Mouse (Mus musculus) layer of hippocampus, adult 11-12 months (tissue): Measurements from ENCODE around the gene Mtx1.
"Not testable (repeated sequence)": the region's sequence is repeated elsewhere in the genome, so short reads cannot be mapped to it uniquely, and the experiment has no call there.

Experiments
- DNase-seq: peaks from one replicate; pipeline ENCODE4 v3.0.0; 2022; ENCODE audit warnings: low spot score

Mtx1 gene

GRCm38 (mm10) chr3:89242331-89242895 lies 15.5 kb upstream of the Mtx1 start:
- peak; percentile 59 for DNase-seq

GRCm38 (mm10) chr3:89238494-89238893 lies 11.6 kb upstream of the Mtx1 start:
- no peak for DNase-seq

GRCm38 (mm10) chr3:89237682-89238081 lies 10.8 kb upstream of the Mtx1 start:
- no peak for DNase-seq

GRCm38 (mm10) chr3:89236516-89236915 lies 9.6 kb upstream of the Mtx1 start:
- DNase-seq = no peak

GRCm38 (mm10) chr3:89233562-89234110 lies 6.7 kb upstream of the Mtx1 start:
- peak; percentile 39 for DNase-seq

- no peak for DNase-seq
Observed at GRCm38 (mm10) chr3:89232614-89233013, 5.7 kb upstream of the Mtx1 start.

- DNase-seq = no peak
Observed at GRCm38 (mm10) chr3:89231772-89232275, 4.9 kb upstream of the Mtx1 start.

- no peak for DNase-seq
Observed at GRCm38 (mm10) chr3:89231345-89231744, 4.5 kb upstream of the Mtx1 start.

- no peak for DNase-seq
Observed at GRCm38 (mm10) chr3:89230561-89230960, 3.7 kb upstream of the Mtx1 start.

- DNase-seq = no peak
Observed at GRCm38 (mm10) chr3:89229276-89229675, 2.4 kb upstream of the Mtx1 start.

- DNase-seq = peak; percentile 14
Observed at GRCm38 (mm10) chr3:89228836-89229235, 1.9 kb upstream of the Mtx1 start, which contains the start of gene Muc1. TSS of gene Muc1 (plus strand) at chr3:89229057.

- DNase-seq = peak; percentile 87
Observed at GRCm38 (mm10) chr3:89228180-89228549, 1.3 kb upstream of the Mtx1 start.

- peak; percentile 92 for DNase-seq
Observed at GRCm38 (mm10) chr3:89227307-89228179, 655 bp upstream of the Mtx1 start.

- DNase-seq = peak; percentile 19
Observed at GRCm38 (mm10) chr3:89226361-89226760, 527 bp downstream of the Mtx1 start.

- DNase-seq = peak; percentile 53
Observed at GRCm38 (mm10) chr3:89225918-89226317, 970 bp downstream of the Mtx1 start.

- no peak for DNase-seq
Observed at GRCm38 (mm10) chr3:89225321-89225815, 1.5 kb downstream of the Mtx1 start.

GRCm38 (mm10) chr3:89224796-89225195 lies 2.1 kb downstream of the Mtx1 start:
- no peak for DNase-seq

- no peak for DNase-seq
Observed at GRCm38 (mm10) chr3:89221167-89221566, 5.7 kb downstream of the Mtx1 start.

GRCm38 (mm10) chr3:89219546-89219945 lies 7.3 kb downstream of the Mtx1 start:
- no peak for DNase-seq

- no peak for DNase-seq
Observed at GRCm38 (mm10) chr3:89218271-89218670, 8.6 kb downstream of the Mtx1 start.

GRCm38 (mm10) chr3:89216407-89216806 lies 10.5 kb downstream of the Mtx1 start:
- not testable (repeated sequence) for DNase-seq

GRCm38 (mm10) chr3:89215853-89216252 lies 11.0 kb downstream of the Mtx1 start:
- DNase-seq = peak; percentile 90
